Mouse (Mus musculus) stomach, embryonic 14.5 days (tissue): ENCODE data around the gene Fermt1. TPM values are rescaled to one million over a fixed set of nuclear protein-coding genes. Genes with fewer than 3 reads are reported as not detected.

Source experiments
- ATAC-seq: fragments of 200-750 bp; cut with Nextera tagmentation; 2 replicates; pipeline ENCODE4 v1.8.0; 2017; ENCODE audit warnings: low read depth, moderate TSS enrichment; ENCODE audit not compliant: insufficient number of reproducible peaks, insufficient read depth, low FRiP score
- H3K27ac ChIP-seq: fragments of 300-500 bp; sonication (generic); 2 replicates; pipeline ENCODE4 v1.5.1; 2014; ENCODE audit warnings: mild to moderate bottlenecking, low read length, moderate library complexity, mixed read lengths
- H3K27me3 ChIP-seq: fragments of 300-500 bp; sonication (generic); 2 replicates; pipeline ENCODE4 v1.6.1; 2014; ENCODE audit warnings: low read length, control low read depth, mixed read lengths; ENCODE audit not compliant: control insufficient read depth, insufficient read depth
- H3K36me3 ChIP-seq: fragments of 300-500 bp; sonication (generic); 2 replicates; pipeline ENCODE4 v1.6.1; 2014; ENCODE audit warnings: mild to moderate bottlenecking, control low read depth, low read length, moderate library complexity, mixed read lengths; ENCODE audit not compliant: control insufficient read depth, insufficient read depth
- H3K4me1 ChIP-seq: fragments of 300-500 bp; sonication (generic); 2 replicates; pipeline ENCODE4 v1.6.1; 2014; ENCODE audit warnings: low read length, control low read depth, mixed read lengths; ENCODE audit not compliant: control insufficient read depth, insufficient read depth
- H3K4me2 ChIP-seq: fragments of 300-500 bp; sonication (generic); replicated peaks from 2 replicates; pipeline ENCODE4 v1.6.1; 2014; ENCODE audit warnings: low read depth, low read length, control low read depth
- H3K4me3 ChIP-seq: fragments of 300-500 bp; sonication (generic); 2 replicates; pipeline ENCODE4 v1.5.1; 2014; ENCODE audit warnings: low read depth, low read length, control low read depth
- H3K9ac ChIP-seq: fragments of 300-500 bp; sonication (generic); replicated peaks from 2 replicates; pipeline ENCODE4 v1.6.1; 2014; ENCODE audit warnings: low read depth, mild to moderate bottlenecking, control low read depth, low read length, moderate library complexity, mixed read lengths
- H3K9me3 ChIP-seq: fragments of 300-500 bp; sonication (generic); 2 replicates; pipeline ENCODE4 v1.6.1; 2016; ENCODE audit warnings: low read depth, low read length, control low read depth; ENCODE audit not compliant: control insufficient read depth
- WGBS: fragments of 180-500 bp; shearing (Covaris S2); extraction: QIAGEN DNeasy Blood & Tissue Kit; methylation state at CpG from one replicate; pipeline ENCODE4 v1.1.7; 2014; 5-methylcytosine and 5-hydroxymethylcytosine counted together
- polyA plus RNA-seq: library from polyadenylated mRNA; unstranded; fragments of >200 nt; fragmentation: Nextera tagmentation; extraction: Ambion mirVana; gene quantifications from 2 replicates; pipeline ENCODE4 v1.2.1, GENCODE M21; 2014

The Fermt1 gene
- 55.8 and 62.7 TPM in 2 replicates for polyA plus RNA-seq

DNA sequence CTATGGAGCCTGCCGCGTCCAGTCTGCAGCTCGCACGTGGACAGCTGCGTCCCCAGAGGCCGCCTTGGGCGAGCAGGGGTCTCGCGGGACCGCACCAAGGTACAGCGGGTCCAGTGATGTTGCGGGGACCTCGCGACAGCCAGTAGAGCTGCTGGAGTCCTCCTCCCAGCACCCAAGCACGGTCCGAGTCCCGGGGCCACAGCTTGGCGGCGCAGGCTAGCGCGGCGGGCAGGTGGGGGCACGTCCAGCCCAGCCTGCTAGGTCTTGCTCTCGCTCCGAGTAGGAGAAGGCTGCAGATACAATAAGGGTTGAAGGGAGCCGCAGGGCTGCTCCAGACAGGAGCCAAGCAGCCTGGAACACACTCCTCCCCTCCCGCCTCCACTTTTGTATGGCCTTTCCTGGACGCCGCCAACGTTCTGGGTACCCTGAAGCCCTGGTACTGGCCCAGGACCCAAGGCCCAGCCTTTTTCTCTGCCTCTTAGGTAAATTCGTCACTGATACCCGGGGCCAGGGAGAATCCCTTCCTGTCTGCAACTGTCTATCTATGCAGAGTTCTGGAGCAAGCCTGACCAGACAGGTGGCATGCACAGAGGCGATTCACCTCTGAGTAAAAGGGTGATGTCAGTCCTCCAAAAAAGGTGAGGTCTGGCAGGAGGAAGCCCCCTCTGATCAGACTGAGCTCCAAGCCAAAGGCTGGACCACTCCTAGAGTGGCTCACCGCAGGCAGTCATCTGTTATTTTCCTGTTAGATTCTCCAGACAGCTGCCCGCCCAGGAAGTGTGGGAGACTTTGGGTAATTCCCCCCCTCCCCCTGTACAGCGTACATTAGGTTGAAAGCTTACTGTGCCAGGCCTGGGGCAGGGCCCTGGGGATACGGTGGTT lies at the start of gene Fermt1:
Fermt1 (minus strand) TSS at position 581 of the 882 bp plus-strand sequence.
- ATAC-seq: peak; percentile 83
- Histone ChIP-seq H3K36me3 (no peaks in the 10 kb centered on the region), H3K9me3 (no peaks in the 10 kb centered on the region), H3K9ac (peak within 1 kb of the TSS; percentile 31), H3K4me2 (peak within 1 kb of the TSS; percentile 44), H3K27me3 (peaks cover 6% of the 10 kb centered on the region; the same call in 1 of the 2 replicates), H3K4me1 (no peaks in the 10 kb centered on the region), H3K27ac (peak within 1 kb of the TSS; percentile 70), H3K4me3 (peak within 1 kb of the TSS; percentile 35)
- 2% methylated on average over 37 of the region's 37 CpGs for WGBS

DNA sequence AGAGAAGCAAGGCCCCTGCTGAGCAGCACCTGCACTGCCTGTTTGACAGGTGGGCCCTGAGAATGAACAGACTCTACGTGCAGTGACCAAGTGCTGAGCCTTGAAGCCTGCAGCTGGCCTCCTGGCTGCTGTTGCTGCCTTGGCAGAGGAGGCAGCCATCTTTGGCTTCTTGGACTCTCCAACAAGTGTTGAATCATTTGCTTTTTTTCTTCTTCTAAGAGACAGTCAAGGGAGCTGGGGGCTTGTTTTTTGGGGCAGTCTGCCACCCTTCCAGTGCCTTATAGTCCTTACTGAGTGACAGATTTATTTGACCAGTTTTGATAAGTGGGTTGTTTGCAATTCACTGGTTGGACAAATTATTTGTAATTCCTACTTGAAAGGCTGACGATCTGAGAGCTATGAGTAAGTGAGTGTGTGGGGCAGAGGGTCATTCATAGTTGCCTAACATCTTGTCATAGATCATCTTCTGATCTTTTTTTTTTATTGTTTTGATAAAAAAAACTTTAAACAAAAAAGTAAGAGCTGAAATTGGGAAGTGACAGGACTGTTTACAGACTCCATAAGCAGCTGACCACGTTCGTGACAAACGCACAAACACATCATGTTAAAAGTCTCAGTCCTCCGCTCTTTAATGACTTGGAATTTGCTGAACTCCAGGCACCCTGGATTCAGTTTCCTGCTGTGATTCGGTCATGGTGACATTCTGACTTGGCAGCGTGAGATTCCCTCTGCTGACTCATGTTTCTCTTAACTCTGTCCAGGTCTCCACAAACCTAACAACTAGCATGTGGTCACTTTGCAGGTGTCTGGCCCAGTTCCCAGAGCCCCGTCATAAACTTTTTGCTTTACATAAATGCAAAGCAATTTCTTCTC lies 47.2 kb upstream of the Fermt1 start:
- 31% methylated on average over 9 of the region's 9 CpGs for WGBS
- Histone ChIP-seq H3K9me3 (no peaks in the 10 kb centered on the region), H3K27me3 (no peaks in the 10 kb centered on the region), H3K27ac (no peak overlapping the region), H3K4me1 (peaks cover 13% of the 10 kb centered on the region), H3K36me3 (no peaks in the 10 kb centered on the region), H3K9ac (no peak overlapping the region), H3K4me2 (no peak overlapping the region), H3K4me3 (no peak overlapping the region)
- ATAC-seq: 0 out of 2 replicates have a peak, but pooled peaks have one; percentile 39

DNA sequence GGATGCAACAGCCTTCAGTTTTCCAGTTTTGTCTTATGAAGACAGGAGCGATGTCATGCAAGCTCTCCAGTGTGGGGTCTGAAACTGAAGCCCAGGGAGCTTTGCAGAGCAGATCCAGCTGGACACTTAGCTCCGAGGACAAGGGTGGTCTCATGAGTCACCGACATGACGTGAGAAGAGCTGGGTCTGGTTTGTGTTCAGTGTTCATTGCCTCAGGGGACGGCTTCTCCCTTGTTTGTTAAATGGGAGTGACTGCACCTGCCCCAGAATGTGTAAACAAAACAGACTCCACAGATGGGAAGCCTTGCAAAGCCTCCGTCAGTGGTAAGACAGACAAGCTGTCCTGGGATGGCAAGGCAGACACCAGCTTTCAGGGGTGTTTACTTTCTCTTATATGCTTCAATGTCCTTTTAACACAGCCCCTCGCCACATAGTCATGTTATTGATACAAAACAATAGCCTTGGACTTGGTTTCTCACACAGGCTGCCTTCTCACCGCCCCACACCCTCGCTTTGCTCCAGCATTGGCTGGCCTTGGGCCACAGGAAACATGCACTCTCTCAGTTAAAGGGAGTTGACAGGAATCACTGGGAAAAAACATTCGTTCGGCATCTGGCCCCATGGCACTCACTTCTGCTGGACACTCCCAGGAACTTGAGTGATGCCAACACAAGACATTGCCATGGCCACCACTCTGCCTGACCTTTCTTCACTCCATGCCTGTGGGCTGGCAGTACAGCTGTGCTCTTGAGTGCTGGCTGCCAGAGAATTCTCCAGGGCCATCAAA lies 44.3 kb upstream of the Fermt1 start:
- WGBS: 24% methylated on average over 11 of the region's 11 CpGs
- Histone ChIP-seq H3K9ac (no peak overlapping the region), H3K27me3 (no peaks in the 10 kb centered on the region), H3K4me2 (0 out of 2 replicates have a peak overlapping the region, but pooled peaks have one; percentile 13), H3K36me3 (no peaks in the 10 kb centered on the region), H3K4me1 (peaks cover 13% of the 10 kb centered on the region), H3K27ac (peak overlapping the region; percentile 28; the same call in 1 of the 2 replicates), H3K4me3 (no peak overlapping the region), H3K9me3 (no peaks in the 10 kb centered on the region)
- peak; percentile 75 for ATAC-seq

DNA sequence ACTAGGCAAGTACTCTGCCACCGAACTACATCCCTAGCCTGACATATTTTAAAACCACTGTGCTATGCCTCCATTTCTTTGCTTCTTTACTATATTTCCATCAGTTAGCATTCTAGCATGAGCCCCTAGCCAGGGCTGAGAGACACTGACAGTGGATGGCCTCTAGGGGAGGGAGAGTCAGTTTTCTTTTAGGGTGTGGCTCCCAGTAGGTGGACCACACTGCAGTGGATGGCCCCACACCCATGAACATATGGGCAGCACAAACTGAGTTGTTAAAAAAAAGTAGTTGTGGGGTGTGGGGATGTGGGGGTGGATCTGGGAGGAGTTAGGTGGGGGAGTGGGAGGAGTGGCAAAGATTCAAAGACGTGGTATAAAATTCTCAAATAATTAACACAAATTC lies 27.6 kb upstream of the Fermt1 start:
- H3K27me3 ChIP-seq: no peaks in the 10 kb centered on the region
- H3K9me3 ChIP-seq: no peaks in the 10 kb centered on the region
- H3K27ac ChIP-seq: no peak overlapping the region
- no peak overlapping the region for H3K4me2 ChIP-seq
- no peaks in the 10 kb centered on the region for H3K4me1 ChIP-seq
- H3K9ac ChIP-seq: no peak overlapping the region
- 65% methylated on average over 2 of the region's 2 CpGs for WGBS
- no peak overlapping the region for H3K4me3 ChIP-seq
- ATAC-seq: no peak
- no peaks in the 10 kb centered on the region for H3K36me3 ChIP-seq

DNA sequence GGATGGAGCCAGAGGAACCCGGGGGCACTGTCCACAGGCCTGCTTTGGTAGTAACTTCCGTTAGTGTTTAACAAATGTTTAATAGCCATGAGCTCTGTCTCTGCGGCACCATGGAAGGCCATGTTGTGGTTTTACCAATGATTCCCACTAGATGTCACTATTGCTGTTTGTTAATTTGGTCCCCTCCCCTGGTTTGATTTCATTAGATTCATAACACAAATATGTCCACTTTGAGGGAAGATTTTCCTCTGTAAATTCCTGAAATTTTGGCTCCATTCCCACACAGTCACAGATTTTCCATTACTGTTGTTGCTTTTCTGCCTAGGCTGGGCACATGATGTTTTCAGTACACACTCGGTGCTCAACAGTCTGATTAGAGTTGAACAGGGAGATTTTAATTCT lies 25.1 kb upstream of the Fermt1 start:
- Histone ChIP-seq H3K27ac (no peak overlapping the region), H3K9me3 (no peaks in the 10 kb centered on the region), H3K4me3 (no peak overlapping the region), H3K36me3 (no peaks in the 10 kb centered on the region), H3K4me1 (no peaks in the 10 kb centered on the region), H3K4me2 (no peak overlapping the region), H3K9ac (no peak overlapping the region), H3K27me3 (no peaks in the 10 kb centered on the region)
- WGBS: 29% methylated on average over 4 of the region's 4 CpGs
- ATAC-seq: no peak

DNA sequence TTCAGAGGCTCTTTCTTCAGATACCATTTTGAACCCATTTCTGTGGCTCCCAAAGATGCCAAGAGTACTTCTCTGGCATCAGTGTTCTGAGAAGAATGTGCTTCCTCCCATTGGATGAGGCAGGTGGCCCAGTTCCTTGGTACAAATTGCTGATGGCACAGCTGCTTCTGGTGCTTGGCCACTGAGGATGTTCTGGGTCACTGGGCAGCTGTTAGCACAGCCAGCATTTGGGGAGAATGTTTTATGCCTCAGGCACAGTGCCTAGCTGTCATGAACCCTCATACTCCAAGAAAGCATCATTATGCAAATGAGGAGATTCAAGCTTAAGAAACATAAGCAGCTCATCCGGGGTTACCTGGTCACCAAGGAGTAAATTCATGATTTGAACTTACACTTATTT lies 12.1 kb upstream of the Fermt1 start:
- Histone ChIP-seq H3K36me3 (no peaks in the 10 kb centered on the region), H3K4me3 (no peak overlapping the region), H3K9ac (no peak overlapping the region), H3K27me3 (no peaks in the 10 kb centered on the region), H3K27ac (no peak overlapping the region), H3K9me3 (no peaks in the 10 kb centered on the region; the same call in 1 of the 2 replicates), H3K4me1 (no peaks in the 10 kb centered on the region), H3K4me2 (no peak overlapping the region)
- no peak for ATAC-seq
- WGBS: 74% methylated on average over 1 of the region's 1 CpGs

DNA sequence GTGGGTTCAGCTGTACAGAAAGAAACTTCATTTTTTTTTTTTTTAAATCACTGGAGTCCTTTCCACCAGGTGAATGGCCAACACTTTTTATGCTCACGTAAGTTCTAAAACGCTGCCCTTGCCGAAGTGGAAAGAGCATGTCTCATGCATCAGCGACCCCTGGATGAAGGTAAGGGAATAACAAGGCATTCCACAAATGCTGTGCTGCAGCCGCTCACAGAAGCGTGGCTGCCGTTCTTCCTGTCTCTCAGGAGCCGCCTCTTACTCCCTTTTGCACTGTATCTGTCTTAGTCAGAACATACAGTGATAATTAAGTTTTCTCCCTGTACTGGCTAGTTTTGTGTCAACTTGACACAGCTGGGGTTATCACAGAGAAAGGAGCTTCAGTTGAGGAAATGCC lies 6.5 kb upstream of the Fermt1 start:
- H3K9me3 ChIP-seq: no peaks in the 10 kb centered on the region
- no peak overlapping the region for H3K4me2 ChIP-seq
- H3K4me1 ChIP-seq: no peaks in the 10 kb centered on the region
- H3K9ac ChIP-seq: no peak overlapping the region
- H3K27me3 ChIP-seq: no peaks in the 10 kb centered on the region
- H3K27ac ChIP-seq: no peak overlapping the region
- 2% methylated on average over 8 of the region's 8 CpGs for WGBS
- H3K4me3 ChIP-seq: no peak overlapping the region
- H3K36me3 ChIP-seq: no peaks in the 10 kb centered on the region
- peak; percentile 78 for ATAC-seq

DNA sequence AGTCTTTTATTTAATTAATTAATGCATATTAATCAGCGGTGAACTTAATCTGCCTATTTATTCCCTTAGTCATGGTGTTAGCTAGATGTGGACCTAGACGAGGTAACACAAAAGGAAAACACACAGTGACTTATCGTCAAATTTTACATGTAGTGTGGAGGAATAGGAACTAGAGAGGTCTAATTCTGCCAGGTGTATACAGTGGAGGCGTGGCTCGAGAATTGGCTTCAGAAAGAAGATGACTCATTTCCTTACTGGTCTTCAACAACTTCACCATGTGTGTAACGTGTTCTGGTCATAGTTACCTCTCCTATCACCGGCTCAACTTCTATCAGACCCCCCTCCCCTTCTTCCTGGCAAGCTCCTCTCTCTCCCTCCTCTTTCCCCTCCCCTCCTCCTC lies 2.5 kb upstream of the Fermt1 start:
- no peaks in the 10 kb centered on the region for H3K4me1 ChIP-seq
- H3K9me3 ChIP-seq: no peaks in the 10 kb centered on the region
- H3K27ac ChIP-seq: no peak overlapping the region
- H3K27me3 ChIP-seq: peaks cover 6% of the 10 kb centered on the region; the same call in 1 of the 2 replicates
- no peak overlapping the region for H3K9ac ChIP-seq
- H3K4me2 ChIP-seq: no peak overlapping the region
- H3K36me3 ChIP-seq: no peaks in the 10 kb centered on the region
- no peak for ATAC-seq
- WGBS: 71% methylated on average over 7 of the region's 7 CpGs
- H3K4me3 ChIP-seq: no peak overlapping the region
